Mouse (Mus musculus): ENCODE measurements at regions not wholly inside any gene's neighbourhood (a gene's known extent, or its start where the extent isn't known, plus 50 kb on each side); places are given as distances from the start of the nearest gene placed in this dataset.

GRCm38 (mm10) chr7:137748936-137749335, 311.5 kb downstream of the Glrx3 start:
- no peak for DNase-seq (ENCODE audit: low spot score)

GRCm38 (mm10) chr7:137750741-137751140, 313.3 kb downstream of the Glrx3 start:
- DNase-seq (ENCODE audit: low spot score) = no peak

GRCm38 (mm10) chr7:137751151-137751859, 313.9 kb downstream of the Glrx3 start:
- no peak for DNase-seq (ENCODE audit: low spot score)

- DNase-seq (ENCODE audit: low spot score) = no peak
Measured at GRCm38 (mm10) chr7:137765961-137766360, 328.5 kb downstream of the Glrx3 start.

- DNase-seq (ENCODE audit: low spot score) = no peak
Measured at GRCm38 (mm10) chr7:137766721-137767120, 329.3 kb downstream of the Glrx3 start.

- DNase-seq (ENCODE audit: low spot score) = no peak
Measured at GRCm38 (mm10) chr7:137773051-137773964, 335.9 kb downstream of the Glrx3 start.

GRCm38 (mm10) chr7:137773965-137774310, 336.5 kb downstream of the Glrx3 start:
- DNase-seq (ENCODE audit: low spot score) = no peak

GRCm38 (mm10) chr7:137783954-137784353, 346.5 kb downstream of the Glrx3 start:
- peak; percentile 25 for DNase-seq (ENCODE audit: low spot score)

- peak; percentile 24 for DNase-seq (ENCODE audit: low spot score)
Measured at GRCm38 (mm10) chr7:137805361-137805760, 367.9 kb downstream of the Glrx3 start.

- DNase-seq (ENCODE audit: low spot score) = no peak
Measured at GRCm38 (mm10) chr7:137812839-137813238, 375.4 kb downstream of the Glrx3 start.

- no peak for DNase-seq (ENCODE audit: low spot score)
Measured at GRCm38 (mm10) chr7:137840520-137840919, 403.1 kb downstream of the Glrx3 start.

- DNase-seq (ENCODE audit: low spot score) = no peak
Measured at GRCm38 (mm10) chr7:137841044-137841443, 403.6 kb downstream of the Glrx3 start.

GRCm38 (mm10) chr7:137841456-137842100, 404.2 kb downstream of the Glrx3 start:
- no peak for DNase-seq (ENCODE audit: low spot score)

GRCm38 (mm10) chr7:137847856-137848255, 410.4 kb downstream of the Glrx3 start:
- no peak for DNase-seq (ENCODE audit: low spot score)

GRCm38 (mm10) chr7:137851061-137851460, 413.6 kb downstream of the Glrx3 start:
- DNase-seq (ENCODE audit: low spot score) = no peak

- DNase-seq (ENCODE audit: low spot score) = no peak
Measured at GRCm38 (mm10) chr7:137859681-137860080, 422.3 kb downstream of the Glrx3 start.

- DNase-seq (ENCODE audit: low spot score) = no peak
Measured at GRCm38 (mm10) chr7:137860520-137860919, 423.1 kb downstream of the Glrx3 start.

GRCm38 (mm10) chr7:137864912-137865311, 427.5 kb downstream of the Glrx3 start:
- DNase-seq (ENCODE audit: low spot score) = no peak

GRCm38 (mm10) chr7:137865457-137865856, 428.0 kb downstream of the Glrx3 start:
- DNase-seq (ENCODE audit: low spot score) = no peak

GRCm38 (mm10) chr7:137866880-137867279, 429.5 kb downstream of the Glrx3 start:
- DNase-seq (ENCODE audit: low spot score) = no peak

- no peak for DNase-seq (ENCODE audit: low spot score)
Measured at GRCm38 (mm10) chr7:137868501-137868900, 431.1 kb downstream of the Glrx3 start.

GRCm38 (mm10) chr7:137875306-137875705, 437.9 kb downstream of the Glrx3 start:
- DNase-seq (ENCODE audit: low spot score) = no peak

Measured in gastrocnemius, adult 18-20 months (tissue).